Mouse (Mus musculus): Measurements from ENCODE around the gene Myo1e.

- TF ChIP-seq CHD2 (IDR thresholded peaks at IDR 0.05; ENCODE audit: low read depth, low read length) (no peak), ZC3H11A (IDR thresholded peaks at IDR 0.05; ENCODE audit: borderline replicate concordance, low read depth, low read length) (no peak)
Measured at GRCm38 (mm10) chr9:70277529-70277982, 70.4 kb downstream of the Myo1e start.

Data from ES-E14 (cell line).